Mouse (Mus musculus): ENCODE results near the gene Lrrk1.
"Not testable (repeated sequence)": the region's sequence is repeated elsewhere in the genome, so short reads cannot be mapped to it uniquely, and the experiment has no call there.

The Lrrk1 gene

DNA sequence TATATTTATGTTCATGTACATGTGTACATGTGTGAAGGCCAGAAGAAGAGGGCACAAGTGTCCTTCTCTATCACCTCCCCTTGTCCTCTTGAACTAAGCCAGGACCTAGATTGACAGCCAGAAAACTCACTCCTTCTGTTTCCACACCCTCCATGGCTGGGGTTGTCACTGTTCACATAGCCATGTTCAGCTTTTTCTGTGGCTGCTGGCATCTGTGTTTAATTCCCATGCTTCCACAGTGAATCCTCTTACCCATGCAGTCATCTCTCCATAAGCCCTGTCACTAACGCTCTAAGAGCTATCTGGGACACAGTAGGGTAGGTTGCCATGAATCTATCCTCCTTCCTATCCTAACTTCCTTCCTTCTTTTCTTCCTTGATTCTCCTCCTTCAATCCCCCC, 192.3 kb downstream of the Lrrk1 start:
- in situ Hi-C loops (cut with MboI, MseI), result no loop called here

DNA sequence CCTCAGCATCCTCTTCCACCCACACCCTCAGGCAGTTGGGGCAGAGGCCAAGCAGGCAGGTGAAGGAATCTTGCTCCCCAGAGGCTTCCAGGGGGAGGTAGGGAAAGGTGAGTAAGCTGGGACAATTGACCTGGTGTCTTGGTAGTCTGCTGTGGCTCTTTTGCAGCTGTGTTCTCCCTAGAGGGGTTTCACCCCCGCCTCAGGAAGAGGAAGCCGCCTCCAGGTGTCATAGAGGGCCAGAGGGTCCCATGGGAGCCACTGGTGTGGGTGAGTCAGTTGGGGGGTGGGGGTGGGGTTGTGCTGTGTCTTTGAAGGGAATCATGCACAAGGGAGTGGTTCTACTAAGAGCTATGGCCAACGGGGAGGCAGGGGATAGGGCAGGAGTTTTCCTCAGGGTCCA, 193.6 kb downstream of the Lrrk1 start:
- in situ Hi-C loops (cut with MboI, MseI), result no loop called here

DNA sequence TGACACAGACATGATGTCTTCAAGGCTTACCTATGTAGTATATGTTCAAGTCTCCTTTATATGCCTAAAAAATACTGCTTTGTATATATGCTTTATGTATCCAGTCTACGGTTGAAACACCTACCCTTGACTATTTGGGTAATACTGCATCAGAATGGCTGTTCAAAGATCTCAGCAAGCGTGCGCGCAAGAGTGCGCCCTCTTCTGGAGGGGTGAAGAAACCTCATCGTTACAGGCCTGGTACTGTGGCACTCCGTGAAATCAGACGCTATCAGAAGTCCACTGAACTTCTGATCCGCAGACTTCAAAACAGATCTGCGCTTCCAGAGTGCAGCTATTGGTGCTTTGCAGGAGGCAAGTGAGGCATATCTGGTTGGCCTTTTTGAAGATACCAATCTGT, 197.8 kb downstream of the Lrrk1 start:
- in situ Hi-C loops (cut with MboI, MseI), result not testable (repeated sequence)

DNA sequence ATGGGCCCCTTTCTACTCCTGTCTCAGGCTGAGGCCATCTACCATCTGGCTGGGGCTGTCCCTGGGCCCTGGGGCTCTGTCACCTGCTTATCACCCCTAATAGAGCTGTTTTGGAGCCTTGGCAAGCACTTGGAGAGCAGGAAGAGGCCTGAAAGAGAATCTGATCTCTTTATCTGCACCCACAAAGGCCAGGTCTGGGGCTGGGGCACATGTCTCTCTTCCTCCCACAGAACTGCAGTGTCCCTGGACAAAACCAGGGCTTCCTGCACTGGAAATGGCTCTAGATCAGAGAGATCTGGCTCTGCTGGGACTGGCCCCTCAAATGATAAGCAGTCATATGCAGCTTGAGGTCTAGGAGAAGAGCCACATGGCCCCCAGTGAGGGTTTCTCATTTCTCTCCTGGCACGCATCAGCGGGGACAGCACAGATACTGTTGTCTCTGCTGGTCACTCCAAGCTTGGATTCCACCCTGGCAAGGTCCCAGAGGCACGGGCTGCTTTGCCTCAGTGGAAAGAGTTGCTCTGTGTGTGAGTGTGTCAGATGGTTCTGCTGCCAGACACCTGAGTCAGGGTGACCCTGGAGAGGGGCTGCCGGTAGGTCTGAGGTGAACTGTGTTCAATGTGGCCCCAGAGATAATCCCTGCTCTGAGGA, 200.4 kb downstream of the Lrrk1 start:
- in situ Hi-C loops (cut with MboI, MseI), result loop anchor here (5.0 kb wide), 1 partner anchor 80 kb away; the partner anchor contains the start of gene Chsy1

DNA sequence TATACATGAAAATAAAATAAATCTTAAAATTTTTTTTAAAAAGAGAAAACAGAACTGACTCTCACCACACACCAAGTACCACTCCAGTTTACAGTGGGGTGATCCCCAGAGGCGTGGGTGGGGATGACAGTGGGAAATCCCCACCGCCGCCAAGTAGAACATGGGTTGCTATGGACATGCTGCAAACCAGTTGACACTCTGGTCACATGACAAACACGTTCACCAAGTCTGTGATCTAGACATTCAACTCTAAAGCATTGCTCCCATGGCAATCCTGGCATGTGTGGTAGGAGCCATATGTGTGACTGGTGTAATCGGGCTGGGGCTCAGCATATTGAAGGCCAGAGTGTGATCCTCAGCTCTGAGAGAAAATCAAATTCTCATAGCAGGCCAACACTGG, 202.8 kb downstream of the Lrrk1 start:
- in situ Hi-C loops (cut with MboI, MseI), result loop anchor here (5.0 kb wide), 1 partner anchor 78 kb away; the partner anchor contains the start of gene Chsy1

DNA sequence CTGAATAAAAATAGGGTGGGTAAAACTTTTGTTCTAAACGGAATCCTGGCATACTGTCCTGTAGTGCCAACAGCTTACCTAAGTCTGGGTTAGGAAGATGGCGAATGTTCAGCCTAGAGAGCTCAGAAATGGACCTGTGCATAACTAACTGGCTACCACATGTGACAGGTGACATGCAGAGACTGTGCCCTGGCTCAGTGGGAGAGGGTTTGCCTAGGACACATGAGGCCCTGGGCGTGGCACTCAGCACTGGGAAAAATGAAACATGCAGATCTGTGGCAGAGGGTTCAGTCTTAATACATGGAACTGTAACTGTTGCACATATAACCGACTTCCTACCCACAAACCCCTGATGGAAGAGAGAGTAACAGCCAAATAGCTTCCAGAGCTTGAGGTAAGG, 204.1 kb downstream of the Lrrk1 start:
- in situ Hi-C loops (cut with MboI, MseI), result no loop called here

DNA sequence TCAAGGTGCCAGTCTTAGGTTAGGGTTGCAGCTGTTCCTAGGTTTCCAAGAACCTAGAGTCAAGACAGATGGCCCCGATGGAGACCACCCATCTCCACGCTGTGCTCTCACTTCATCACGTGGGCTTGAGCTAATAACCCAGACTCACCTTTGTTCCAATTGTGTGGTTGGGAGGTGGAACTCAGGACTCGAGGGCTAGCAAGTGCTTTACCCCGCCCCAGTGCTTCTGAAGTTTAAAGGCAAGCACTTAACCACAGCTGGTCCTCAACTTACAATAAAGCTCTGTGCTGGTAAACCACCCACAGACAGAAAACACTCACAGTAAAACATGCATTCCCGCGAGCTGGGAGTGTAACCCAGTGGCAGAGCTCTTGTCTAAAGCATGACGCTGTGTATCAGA, 204.7 kb downstream of the Lrrk1 start:
- in situ Hi-C loops (cut with MboI, MseI), result no loop called here

DNA sequence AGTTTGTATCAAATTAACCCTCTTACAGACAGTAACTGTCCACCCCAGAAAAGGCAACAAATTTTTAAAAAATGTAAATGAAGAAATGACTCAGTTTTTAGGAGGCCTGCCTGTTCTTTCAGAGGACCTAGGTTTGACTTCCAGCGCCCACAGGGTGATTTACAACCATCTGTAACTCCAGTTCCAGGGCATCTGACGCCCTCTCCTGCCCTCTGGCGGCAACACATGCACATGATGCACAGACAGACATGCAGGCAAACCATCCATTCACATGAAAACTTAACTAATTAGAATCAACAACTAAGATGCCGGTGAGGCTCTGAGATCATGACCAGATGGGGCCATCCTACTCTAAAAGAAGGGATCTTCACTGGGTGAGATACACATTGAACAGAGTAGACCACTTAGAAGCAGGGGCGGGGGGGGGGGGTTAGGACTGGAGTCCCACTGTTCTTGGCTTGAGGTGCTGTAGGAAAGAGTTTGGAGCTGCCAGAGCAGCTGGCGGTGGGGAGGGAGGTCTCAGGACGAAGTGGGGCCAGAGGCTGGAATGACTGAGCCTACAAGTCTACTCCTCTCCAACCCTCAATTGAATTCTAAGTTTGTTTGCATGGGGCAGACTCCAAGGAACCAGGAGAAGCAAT, 206.0 kb downstream of the Lrrk1 start:
- in situ Hi-C loops (cut with MboI, MseI), result no loop called here

DNA sequence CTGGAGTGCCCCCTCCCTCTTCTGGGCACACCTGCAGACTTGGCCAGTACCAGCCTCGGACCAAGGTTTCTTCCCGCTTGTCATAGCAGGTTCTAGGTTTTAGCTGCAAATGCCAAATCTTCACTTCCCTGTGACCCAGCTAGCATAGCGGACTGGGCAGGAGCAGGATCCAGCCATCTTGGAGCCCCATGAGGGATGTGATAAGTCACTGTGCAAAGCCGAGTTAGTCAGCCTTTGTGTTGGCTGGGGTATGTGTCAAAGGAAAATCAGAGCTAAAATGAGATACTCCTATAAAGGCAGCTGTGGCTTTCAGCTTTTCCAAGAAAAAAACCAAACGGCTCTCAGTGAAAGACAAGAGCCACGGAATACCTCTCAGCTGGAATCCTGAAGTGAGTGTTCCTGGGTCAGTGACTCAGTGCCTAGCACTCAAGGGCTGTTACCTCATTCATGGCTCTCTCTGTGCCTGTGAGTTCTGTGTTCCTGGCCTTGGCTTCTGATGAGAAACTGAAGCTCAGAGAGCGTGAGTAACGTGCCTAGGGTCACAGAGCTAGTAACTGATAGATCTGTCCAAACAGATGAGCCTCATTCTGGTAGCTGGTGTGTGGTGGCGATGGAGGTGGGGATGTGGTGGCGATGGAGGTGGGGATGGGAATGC, 207.3 kb downstream of the Lrrk1 start:
- in situ Hi-C loops (cut with MboI, MseI), result no loop called here

DNA sequence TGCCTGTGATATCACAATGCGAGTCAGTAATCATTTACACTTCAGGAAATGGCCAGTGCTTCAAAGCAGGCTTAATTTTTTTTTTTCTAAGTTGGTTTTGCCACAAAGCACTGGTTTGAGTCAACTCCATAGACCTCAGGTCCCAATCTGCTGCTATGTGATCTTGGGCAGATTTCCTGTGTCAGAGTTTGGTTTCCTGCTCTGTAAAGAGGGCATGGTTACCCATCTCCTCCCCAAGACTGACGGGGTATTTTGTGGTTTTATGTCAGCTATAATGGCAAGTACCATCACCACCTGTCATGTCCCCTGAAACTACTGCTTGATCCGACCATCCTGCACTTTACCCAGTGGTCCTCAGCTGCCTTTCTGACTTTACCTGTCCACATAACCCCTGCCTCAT, 207.9 kb downstream of the Lrrk1 start:
- in situ Hi-C loops (cut with MboI, MseI), result no loop called here

DNA sequence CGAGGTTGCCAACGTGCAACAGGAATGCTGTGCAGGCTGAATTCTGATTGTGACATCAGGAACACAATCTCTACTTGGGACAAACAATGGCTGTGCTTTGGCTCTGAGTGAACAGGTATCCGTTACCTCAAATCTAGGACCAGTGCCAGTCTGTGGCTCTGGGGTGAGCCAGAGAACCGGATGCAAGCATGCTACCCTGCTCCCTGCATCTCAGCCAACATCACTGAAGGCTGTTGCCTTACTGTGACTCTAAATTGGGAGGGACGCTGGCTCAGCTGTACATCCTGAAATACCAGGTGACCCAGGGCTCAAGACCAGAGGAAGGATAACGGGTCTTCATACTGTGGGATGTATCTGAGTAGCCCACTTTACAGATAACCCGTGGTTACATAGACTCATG, 208.4 kb downstream of the Lrrk1 start:
- in situ Hi-C loops (cut with MboI, MseI), result no loop called here

DNA sequence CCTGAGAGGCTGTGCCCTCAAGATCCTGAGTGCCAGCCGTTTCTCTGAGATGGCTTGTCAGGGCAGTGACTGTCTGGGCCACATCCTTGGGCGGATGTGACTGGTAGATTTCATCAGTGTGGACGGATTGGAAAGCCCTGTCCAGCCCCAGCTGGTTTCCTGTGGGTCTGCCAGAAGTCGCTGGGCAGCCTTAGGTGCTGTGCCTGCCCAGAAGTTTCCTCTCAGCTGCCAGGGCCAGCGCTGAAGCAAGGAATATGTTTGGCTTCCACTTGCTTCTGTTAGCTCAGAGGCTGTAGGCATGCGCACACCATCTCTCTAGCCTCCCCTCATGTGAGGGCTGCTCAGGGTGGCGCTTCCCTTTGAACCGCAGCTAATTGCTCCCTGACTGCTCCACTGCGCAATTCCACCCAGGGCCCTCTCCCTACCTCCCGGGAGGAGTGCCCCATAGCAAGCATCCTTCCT, 209.0 kb downstream of the Lrrk1 start:
- in situ Hi-C loops (cut with MboI, MseI), result no loop called here

DNA sequence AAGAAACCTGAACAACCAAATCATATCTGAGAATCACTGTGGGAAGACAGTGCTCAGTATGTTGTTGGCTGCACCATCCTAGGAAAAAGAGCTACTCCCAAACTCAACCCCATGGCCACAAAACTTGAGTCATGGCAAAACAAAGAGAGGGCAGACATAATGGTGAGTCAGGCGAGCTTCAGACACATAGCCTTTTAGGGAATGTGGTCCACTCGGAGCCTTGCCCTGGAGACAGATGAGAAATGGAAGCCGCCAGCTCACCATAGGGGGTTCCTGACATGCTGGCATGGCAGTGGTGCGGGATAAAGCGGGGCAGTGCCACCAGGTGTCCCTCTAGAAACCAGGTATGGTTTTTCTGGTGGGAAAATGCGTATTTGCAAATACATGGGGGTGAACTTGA, 210.0 kb downstream of the Lrrk1 start:
- in situ Hi-C loops (cut with MboI, MseI), result no loop called here

DNA sequence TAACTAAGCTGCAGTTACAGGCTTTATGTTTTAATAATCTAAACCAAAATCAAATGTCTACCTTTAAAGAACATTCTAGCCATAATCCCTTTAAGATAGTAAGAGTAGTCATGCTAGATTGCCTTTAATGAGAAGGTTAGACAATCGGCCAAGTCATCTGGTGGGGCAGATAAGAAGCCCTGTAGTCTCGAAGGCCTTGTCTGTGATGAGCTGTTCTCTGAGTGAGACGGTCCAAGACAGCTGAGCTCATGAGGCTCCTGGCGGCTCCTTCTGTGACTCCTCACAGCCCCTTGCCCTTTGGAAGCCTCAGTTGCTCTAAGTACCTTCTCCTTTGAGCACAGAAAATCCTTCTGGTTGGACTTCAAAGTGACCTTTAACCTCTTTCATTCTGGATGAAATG, 211.2 kb downstream of the Lrrk1 start:
- in situ Hi-C loops (cut with MboI, MseI), result no loop called here

All from regulatory T cell (primary cell).